Mouse (Mus musculus): ENCODE results near the gene Gm48551.

DNA sequence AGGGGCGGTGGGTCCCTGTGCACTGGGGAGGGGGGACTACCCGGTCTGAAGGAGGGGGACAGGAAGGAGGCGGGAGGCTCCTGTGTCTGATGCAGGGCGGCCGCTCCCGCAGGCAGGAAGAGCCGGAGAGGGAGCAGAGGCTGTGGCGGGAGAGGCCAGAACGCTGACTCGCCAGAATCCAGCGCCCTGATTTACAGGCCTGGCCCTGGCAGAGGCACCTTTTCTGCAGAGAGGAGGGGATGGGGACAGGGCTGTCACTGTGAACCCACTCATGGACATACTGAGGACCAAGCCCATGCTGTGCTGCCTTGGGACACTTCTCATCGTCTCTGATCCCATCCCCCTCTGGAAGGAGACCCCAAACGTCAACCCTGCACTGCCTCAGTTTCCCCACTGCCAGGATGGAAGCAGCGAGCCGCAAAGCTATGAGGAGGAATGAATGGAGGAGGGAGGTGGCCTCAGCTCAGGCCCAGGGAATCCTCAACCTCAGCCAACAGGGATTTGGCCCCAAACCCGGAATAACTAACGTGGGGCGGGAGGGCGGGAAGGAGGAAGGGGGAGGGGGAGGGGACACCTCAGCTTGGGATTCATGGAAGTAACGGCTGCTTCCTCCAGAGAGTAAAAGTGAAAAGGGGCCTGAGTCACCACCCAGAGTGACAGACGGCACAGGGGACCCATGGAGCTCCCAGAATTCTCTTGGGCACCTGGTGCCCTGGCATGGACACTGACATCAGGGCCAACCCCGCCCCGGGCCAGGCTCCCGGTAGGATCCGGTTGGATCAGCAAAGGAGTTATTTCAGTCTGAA, 40.2 kb downstream of the Gm48551 start:
- no peak for TF ChIP-seq POLR2A (IDR thresholded peaks at IDR 0.05; ENCODE audit: low read depth, low read length)
- no peak for TF ChIP-seq CTCF (IDR thresholded peaks at IDR 0.05; ENCODE audit: extremely low read depth, insufficient read length, insufficient replicate concordance, low read depth, low read length)

Data from small intestine, adult 2 months (tissue).